Mouse (Mus musculus) adrenal gland, postnatal 4 days (tissue): ENCODE data around the gene Tsc1. TPM values are rescaled to one million over a fixed set of nuclear protein-coding genes. Genes with fewer than 3 reads are reported as not detected.

Source experiments
- DNase-seq, 2 experiments: peaks; one replicate each; pipeline ENCODE4 v3.0.0; 2021 to 2022; ENCODE audit warnings: low spot score in 2 of 2, mixed read lengths in 2 of 2
- microRNA-seq: library from miRNA; unstranded; fragments of <30 nt; microRNA quantifications from one replicate; pipeline ENCODE4 v1.2.0, GENCODE M21; 2021
- total RNA-seq, 2 experiments: library from RNA; stranded (reverse); gene quantifications; 2 replicates each; pipeline ENCODE4 v1.2.3; 2021

The Tsc1 gene
- total RNA-seq, 2 experiments from 2014 or later = 27.7 to 28.0 TPM

DNA sequence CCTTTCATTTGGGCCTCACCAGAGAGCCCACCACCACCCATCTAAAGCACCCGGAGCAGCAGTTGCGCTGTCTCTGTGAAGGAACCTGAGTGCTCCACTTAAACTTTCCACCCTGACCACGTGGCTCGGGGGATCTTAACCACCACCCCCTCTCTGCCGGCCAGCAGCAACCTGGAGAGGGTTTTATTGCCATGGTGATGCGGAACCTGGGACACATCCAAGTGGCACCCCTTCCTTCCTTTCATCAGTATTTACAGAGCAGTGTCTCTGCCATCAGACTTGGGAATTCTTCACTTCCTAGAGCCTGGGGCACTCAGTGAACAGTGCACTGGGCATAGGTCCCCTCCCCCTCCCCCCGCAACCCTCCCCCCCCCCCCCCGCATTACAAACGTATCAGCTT lies 82.9 kb downstream of the Tsc1 start:
- DNase-seq = no peak

DNA sequence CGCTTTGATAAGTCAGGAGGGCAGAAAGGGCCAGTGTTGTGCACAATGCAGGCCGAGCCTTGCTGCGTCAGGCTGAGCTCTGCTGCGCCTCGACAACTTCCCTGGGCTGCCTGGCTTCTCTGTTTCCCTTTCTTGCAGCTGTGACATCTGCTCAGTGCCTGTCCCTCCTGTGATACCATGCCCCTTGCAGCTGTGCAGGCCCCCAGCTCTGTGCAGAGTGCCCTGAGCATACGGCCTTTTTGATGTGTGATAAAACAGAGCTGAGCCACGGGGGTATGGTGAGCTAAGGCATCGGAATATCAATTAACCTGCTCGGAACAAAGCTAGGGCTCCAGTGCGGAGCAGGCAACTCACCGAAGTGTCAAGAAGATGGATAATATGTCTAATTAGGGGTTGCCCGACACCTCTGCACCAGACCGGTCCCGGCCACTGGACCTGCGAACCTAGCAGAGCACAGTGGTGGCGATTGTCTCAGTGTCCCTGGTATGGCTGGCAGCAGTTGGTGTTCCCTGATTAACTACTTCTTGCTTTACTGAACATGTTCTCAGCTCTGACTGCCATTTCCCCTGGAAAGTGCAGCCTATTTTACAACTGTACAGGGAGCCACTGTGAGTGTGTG lies 86.9 kb downstream of the Tsc1 start:
- no peak for DNase-seq

- no peak for DNase-seq
Measured at GRCm38 (mm10) chr2:28730676-28731075, 89.6 kb downstream of the Tsc1 start.

GRCm38 (mm10) chr2:28737112-28737511 lies 96.1 kb downstream of the Tsc1 start:
- no peak for DNase-seq

DNA sequence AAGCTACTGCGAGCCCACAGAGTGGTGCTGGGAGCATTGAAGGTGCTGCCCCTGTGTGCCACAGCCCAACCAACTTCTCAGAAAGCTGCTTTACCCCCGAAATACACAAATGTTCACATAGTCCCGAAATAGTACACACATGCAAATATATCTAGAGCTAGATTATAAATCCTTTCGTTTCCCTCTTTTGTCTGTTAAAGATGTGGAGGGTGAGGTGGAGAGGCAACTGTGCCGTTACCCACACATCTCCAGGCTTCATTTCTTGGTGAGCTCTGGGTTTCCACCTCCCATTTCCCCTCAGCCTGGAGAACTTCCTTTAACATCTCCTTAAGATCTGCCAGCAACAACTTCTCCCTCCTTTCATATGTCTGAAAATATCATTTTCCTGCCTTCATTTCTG lies 99.1 kb downstream of the Tsc1 start:
- no peak for DNase-seq

Small RNA genes lying within 50 kb of the gene (microRNA-seq; reads per million reads assigned to microRNA genes)
- gene Gm22824 (not detected), gene Mir3088 (1.8 reads per million)

Other genes with a start within 250 kb of the Tsc1 start
- gene Ppp1r26, start 194.4 kb upstream of the Tsc1 start, total RNA-seq = 10 to 100 TPM; 11.5 to 12.0 TPM
- under 1 TPM; 0.64 to 0.79 TPM for gene 1700007K13Rik, start 174.9 kb upstream of the Tsc1 start, total RNA-seq
- gene Mrps2, start 173.2 kb upstream of the Tsc1 start, total RNA-seq = 10 to 100 TPM; 57.9 to 60.4 TPM
- gene Gbgt1, start 144.3 kb upstream of the Tsc1 start, total RNA-seq = 1 to 10 TPM; 8.2 to 8.3 TPM
- gene Gm10134, start 135.1 kb upstream of the Tsc1 start, total RNA-seq = 1 to 10 TPM; 3.4 to 5.2 TPM
- 10 to 100 TPM; 65.0 to 67.0 TPM for gene Ralgds, start 128.1 kb upstream of the Tsc1 start, total RNA-seq
- 1,000 to 10,000 TPM in 1 of 2 experiments, under 1 TPM in 1; 0.42 to 1,494 TPM for gene Cel, start 77.8 kb upstream of the Tsc1 start, total RNA-seq
- gene Gtf3c5, start 57.5 kb upstream of the Tsc1 start, total RNA-seq = 10 to 100 TPM; 27.0 to 28.3 TPM
- 1 to 10 TPM; 3.1 to 7.9 TPM for gene Gfi1b, start 19.2 kb upstream of the Tsc1 start, total RNA-seq
- gene Spaca9, start 58.5 kb downstream of the Tsc1 start, total RNA-seq = 1 to 10 TPM; 1.2 to 2.0 TPM
- gene Ak8, start 58.9 kb downstream of the Tsc1 start, total RNA-seq = under 1 TPM; 0.45 to 0.90 TPM
- 10 to 100 TPM; 43.0 to 44.1 TPM for gene Gtf3c4, start 199.1 kb downstream of the Tsc1 start, total RNA-seq
- 10 to 100 TPM in 1 of 2 experiments, 1 to 10 TPM in 1; 9.4 to 10.8 TPM for gene Ddx31, start 199.2 kb downstream of the Tsc1 start, total RNA-seq